Mouse (Mus musculus): ENCODE results near the gene Lyrm1. TPM values are rescaled to one million over a fixed set of nuclear protein-coding genes. Genes with fewer than 3 reads are reported as not detected.

Gene Lyrm1
- polyA plus RNA-seq, 1 experiment from 2014 or later = 22.7 TPM

GRCm38 (mm10) chr7:119937036-119937435 lies 41.4 kb downstream of the Lyrm1 start:
- no peaks in the 10 kb centered on the region for H3K9me3 ChIP-seq
- H3K4me3 ChIP-seq = no peak overlapping the region
- no peak overlapping the region for H3K4me2 ChIP-seq
- H3K27me3 ChIP-seq = no peaks in the 10 kb centered on the region
- no peak overlapping the region for H3K27ac ChIP-seq (replicated peaks)
- 80% methylated on average over 5 of the region's 5 CpGs for WGBS
- H3K36me3 ChIP-seq = no peaks in the 10 kb centered on the region
- no peak overlapping the region for H3K9ac ChIP-seq
- no peak for ATAC-seq (ENCODE audit: low FRiP score, low read depth)
- H3K4me1 ChIP-seq (replicated peaks) = no peaks in the 10 kb centered on the region

GRCm38 (mm10) chr7:119941569-119941968 lies 45.9 kb downstream of the Lyrm1 start:
- Histone ChIP-seq H3K27me3 (no peaks in the 10 kb centered on the region), H3K4me2 (no peak overlapping the region), H3K4me3 (no peak overlapping the region), H3K9me3 (no peaks in the 10 kb centered on the region), H3K36me3 (no peaks in the 10 kb centered on the region), H3K27ac (replicated peaks) (no peak overlapping the region), H3K4me1 (replicated peaks) (no peaks in the 10 kb centered on the region), H3K9ac (no peak overlapping the region)
- no peak for ATAC-seq (ENCODE audit: low FRiP score, low read depth)
- WGBS = 56% methylated on average over 2 of the region's 2 CpGs

GRCm38 (mm10) chr7:119954047-119954446 lies 58.4 kb downstream of the Lyrm1 start:
- ATAC-seq (ENCODE audit: low FRiP score, low read depth) = no peak
- H3K27ac ChIP-seq (replicated peaks) = no peak overlapping the region
- H3K4me2 ChIP-seq = no peak overlapping the region
- no peaks in the 10 kb centered on the region for H3K36me3 ChIP-seq
- no peaks in the 10 kb centered on the region for H3K4me1 ChIP-seq (replicated peaks)
- H3K9ac ChIP-seq = no peak overlapping the region
- no peak overlapping the region for H3K4me3 ChIP-seq
- no peaks in the 10 kb centered on the region for H3K9me3 ChIP-seq
- H3K27me3 ChIP-seq = no peaks in the 10 kb centered on the region
- WGBS = 86% methylated on average over 1 of the region's 1 CpGs

- no peak overlapping the region for H3K4me3 ChIP-seq
- H3K4me2 ChIP-seq = no peak overlapping the region
- H3K36me3 ChIP-seq = no peaks in the 10 kb centered on the region
- H3K9me3 ChIP-seq = no peaks in the 10 kb centered on the region
- no peaks in the 10 kb centered on the region for H3K27me3 ChIP-seq
- no peaks in the 10 kb centered on the region for H3K4me1 ChIP-seq (replicated peaks)
- no peak for ATAC-seq (ENCODE audit: low FRiP score, low read depth)
- H3K27ac ChIP-seq (replicated peaks) = no peak overlapping the region
- no peak overlapping the region for H3K9ac ChIP-seq
Observed at GRCm38 (mm10) chr7:119957421-119957820, 61.8 kb downstream of the Lyrm1 start.

- H3K4me2 ChIP-seq = no peak overlapping the region
- H3K4me3 ChIP-seq = no peak overlapping the region
- ATAC-seq (ENCODE audit: low FRiP score, low read depth) = no peak
- no peaks in the 10 kb centered on the region for H3K4me1 ChIP-seq (replicated peaks)
- no peak overlapping the region for H3K9ac ChIP-seq
- H3K27me3 ChIP-seq = no peaks in the 10 kb centered on the region
- no peaks in the 10 kb centered on the region for H3K9me3 ChIP-seq
- 68% methylated on average over 4 of the region's 4 CpGs for WGBS
- no peak overlapping the region for H3K27ac ChIP-seq (replicated peaks)
- H3K36me3 ChIP-seq = no peaks in the 10 kb centered on the region
Observed at GRCm38 (mm10) chr7:119959091-119959490, 63.4 kb downstream of the Lyrm1 start.

- ATAC-seq (ENCODE audit: low FRiP score, low read depth) = no peak
- Histone ChIP-seq H3K9ac (no peak overlapping the region), H3K4me1 (replicated peaks) (no peaks in the 10 kb centered on the region), H3K27ac (replicated peaks) (no peak overlapping the region), H3K4me3 (no peak overlapping the region), H3K36me3 (no peaks in the 10 kb centered on the region), H3K27me3 (no peaks in the 10 kb centered on the region), H3K9me3 (no peaks in the 10 kb centered on the region), H3K4me2 (no peak overlapping the region)
- WGBS = 94% methylated on average over 4 of the region's 4 CpGs
Observed at GRCm38 (mm10) chr7:119959491-119959890, 63.8 kb downstream of the Lyrm1 start.

- no peak for ATAC-seq (ENCODE audit: low FRiP score, low read depth)
- no peaks in the 10 kb centered on the region for H3K27me3 ChIP-seq
Observed at GRCm38 (mm10) chr7:119960006-119960405, 64.3 kb downstream of the Lyrm1 start.

GRCm38 (mm10) chr7:119960546-119960945 lies 64.9 kb downstream of the Lyrm1 start:
- 87% methylated on average over 6 of the region's 6 CpGs for WGBS
- H3K9ac ChIP-seq = no peak overlapping the region
- H3K4me1 ChIP-seq (replicated peaks) = no peaks in the 10 kb centered on the region
- no peak overlapping the region for H3K4me3 ChIP-seq
- no peaks in the 10 kb centered on the region for H3K9me3 ChIP-seq
- no peaks in the 10 kb centered on the region for H3K36me3 ChIP-seq
- no peak for ATAC-seq (ENCODE audit: low FRiP score, low read depth)
- no peak overlapping the region for H3K4me2 ChIP-seq
- H3K27ac ChIP-seq (replicated peaks) = no peak overlapping the region
- no peaks in the 10 kb centered on the region for H3K27me3 ChIP-seq

More at GRCm38 (mm10) chr7:119960006-119960405, 64.3 kb downstream of the Lyrm1 start:
- Histone ChIP-seq H3K27ac (replicated peaks) (no peak overlapping the region), H3K36me3 (no peaks in the 10 kb centered on the region), H3K4me1 (replicated peaks) (no peaks in the 10 kb centered on the region), H3K9ac (no peak overlapping the region), H3K4me3 (no peak overlapping the region), H3K4me2 (no peak overlapping the region), H3K9me3 (no peaks in the 10 kb centered on the region)
- 83% methylated on average over 6 of the region's 6 CpGs for WGBS

- 64% methylated on average over 2 of the region's 2 CpGs for WGBS
- no peak for ATAC-seq (ENCODE audit: low FRiP score, low read depth)
- Histone ChIP-seq H3K4me2 (no peak overlapping the region), H3K9me3 (no peaks in the 10 kb centered on the region), H3K9ac (no peak overlapping the region), H3K27me3 (no peaks in the 10 kb centered on the region), H3K4me1 (replicated peaks) (no peaks in the 10 kb centered on the region), H3K4me3 (no peak overlapping the region), H3K36me3 (no peaks in the 10 kb centered on the region), H3K27ac (replicated peaks) (no peak overlapping the region)
Observed at GRCm38 (mm10) chr7:119961107-119961506, 65.4 kb downstream of the Lyrm1 start.

GRCm38 (mm10) chr7:119965205-119965604 lies 69.5 kb downstream of the Lyrm1 start:
- Histone ChIP-seq H3K27me3 (no peaks in the 10 kb centered on the region), H3K4me3 (no peak overlapping the region), H3K4me1 (replicated peaks) (no peaks in the 10 kb centered on the region), H3K4me2 (no peak overlapping the region), H3K9me3 (no peaks in the 10 kb centered on the region), H3K36me3 (no peaks in the 10 kb centered on the region), H3K9ac (no peak overlapping the region), H3K27ac (replicated peaks) (no peak overlapping the region)
- 94% methylated on average over 4 of the region's 4 CpGs for WGBS
- ATAC-seq (ENCODE audit: low FRiP score, low read depth) = no peak

GRCm38 (mm10) chr7:119965651-119966395 lies 70.2 kb downstream of the Lyrm1 start:
- H3K4me2 ChIP-seq = no peak overlapping the region
- ATAC-seq (ENCODE audit: low FRiP score, low read depth) = no peak
- H3K36me3 ChIP-seq = no peaks in the 10 kb centered on the region
- 87% methylated on average over 9 of the region's 9 CpGs for WGBS
- H3K9me3 ChIP-seq = no peaks in the 10 kb centered on the region
- H3K4me1 ChIP-seq (replicated peaks) = no peaks in the 10 kb centered on the region
- no peaks in the 10 kb centered on the region for H3K27me3 ChIP-seq
- H3K9ac ChIP-seq = no peak overlapping the region
- H3K27ac ChIP-seq (replicated peaks) = no peak overlapping the region
- H3K4me3 ChIP-seq = no peak overlapping the region

GRCm38 (mm10) chr7:119969320-119969719 lies 73.7 kb downstream of the Lyrm1 start:
- ATAC-seq (ENCODE audit: low FRiP score, low read depth) = no peak
- Histone ChIP-seq H3K27ac (replicated peaks) (no peak overlapping the region), H3K9me3 (no peaks in the 10 kb centered on the region), H3K4me1 (replicated peaks) (no peaks in the 10 kb centered on the region), H3K36me3 (no peaks in the 10 kb centered on the region), H3K4me3 (no peak overlapping the region), H3K27me3 (no peaks in the 10 kb centered on the region), H3K9ac (no peak overlapping the region), H3K4me2 (no peak overlapping the region)
- 89% methylated on average over 2 of the region's 2 CpGs for WGBS

GRCm38 (mm10) chr7:119974214-119974613 lies 78.6 kb downstream of the Lyrm1 start:
- H3K36me3 ChIP-seq = no peaks in the 10 kb centered on the region
- H3K27me3 ChIP-seq = no peaks in the 10 kb centered on the region
- no peak overlapping the region for H3K4me3 ChIP-seq
- no peak overlapping the region for H3K27ac ChIP-seq (replicated peaks)
- no peak for ATAC-seq (ENCODE audit: low FRiP score, low read depth)
- WGBS = 91% methylated on average over 5 of the region's 5 CpGs
- no peak overlapping the region for H3K9ac ChIP-seq
- no peaks in the 10 kb centered on the region for H3K4me1 ChIP-seq (replicated peaks)
- no peaks in the 10 kb centered on the region for H3K9me3 ChIP-seq
- no peak overlapping the region for H3K4me2 ChIP-seq

All from hindbrain, embryonic 15.5 days (tissue).